Mouse (Mus musculus) kidney, postnatal 10 days (tissue): ENCODE results near the gene Unc13d.
A peak's percentile ranks its signal among the peaks of the same experiment; 100 is the strongest.
"Not testable (repeated sequence)": the region's sequence is repeated elsewhere in the genome, so short reads cannot be mapped to it uniquely, and the experiment has no call there.

Experiments
- DNase-seq: peaks from one replicate; pipeline ENCODE4 v3.0.0; 2021; ENCODE audit warnings: mixed read lengths

Gene Unc13d

DNA sequence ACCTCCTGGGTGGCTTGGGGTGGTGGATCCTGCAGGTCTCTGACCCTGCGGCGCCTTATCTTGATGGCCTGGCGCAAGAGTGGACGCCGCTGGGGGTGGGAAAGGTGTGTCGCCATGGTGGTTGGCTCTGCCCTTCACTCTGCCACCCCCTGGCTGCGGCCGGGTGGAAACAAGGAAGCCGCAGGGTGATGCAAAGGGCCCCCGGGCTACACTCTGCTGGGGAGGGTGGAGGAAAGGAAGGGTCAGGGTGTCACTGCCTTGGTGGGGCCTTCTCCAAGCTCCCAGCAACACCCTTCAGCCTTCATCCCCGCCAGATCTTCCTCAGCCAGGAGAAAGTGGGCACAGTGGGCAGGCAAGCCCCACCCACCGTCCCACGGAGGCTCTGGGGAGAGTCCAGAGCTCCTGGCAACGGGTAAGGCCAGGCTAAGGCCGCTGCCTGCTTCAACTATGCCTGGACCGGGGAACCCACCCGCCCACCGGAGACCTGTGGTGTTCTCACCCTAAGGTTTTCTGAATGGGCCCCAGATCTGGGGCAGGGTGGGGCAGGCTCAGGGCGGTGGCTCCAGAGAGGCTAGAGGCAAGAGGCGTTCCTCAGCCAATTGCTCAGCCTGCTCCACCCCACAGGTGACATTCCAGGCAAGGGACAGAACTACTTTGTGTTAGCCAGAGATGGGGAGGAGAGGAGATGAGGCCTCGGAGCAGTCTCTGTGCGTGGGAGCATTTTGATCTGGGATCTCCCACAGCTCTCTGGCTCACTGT, at the start of gene Unc13d:
Unc13d (minus strand) TSS at position 516 of the 759 bp plus-strand sequence.
- no peak for DNase-seq

DNA sequence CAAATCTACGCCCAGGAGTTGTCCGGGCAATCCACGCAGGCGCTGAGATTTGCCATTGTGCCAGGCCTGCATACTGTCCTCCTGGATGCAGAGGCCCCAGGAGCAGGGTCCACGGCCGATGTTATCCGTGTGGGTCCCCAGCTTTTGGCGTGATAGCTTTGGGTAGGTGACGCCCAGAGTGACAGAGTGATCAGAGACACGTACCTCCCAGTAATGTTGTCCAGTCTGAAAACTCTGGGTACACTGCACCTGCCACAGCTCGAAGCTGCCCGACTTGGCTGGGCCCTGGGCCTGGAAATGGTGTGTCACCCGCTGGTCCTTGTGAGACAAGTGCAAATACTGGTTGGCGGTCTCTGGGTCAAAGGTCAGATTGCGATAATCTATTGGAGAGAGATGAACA, 48.5 kb upstream of the Unc13d start:
- peak; percentile 20 for DNase-seq

DNA sequence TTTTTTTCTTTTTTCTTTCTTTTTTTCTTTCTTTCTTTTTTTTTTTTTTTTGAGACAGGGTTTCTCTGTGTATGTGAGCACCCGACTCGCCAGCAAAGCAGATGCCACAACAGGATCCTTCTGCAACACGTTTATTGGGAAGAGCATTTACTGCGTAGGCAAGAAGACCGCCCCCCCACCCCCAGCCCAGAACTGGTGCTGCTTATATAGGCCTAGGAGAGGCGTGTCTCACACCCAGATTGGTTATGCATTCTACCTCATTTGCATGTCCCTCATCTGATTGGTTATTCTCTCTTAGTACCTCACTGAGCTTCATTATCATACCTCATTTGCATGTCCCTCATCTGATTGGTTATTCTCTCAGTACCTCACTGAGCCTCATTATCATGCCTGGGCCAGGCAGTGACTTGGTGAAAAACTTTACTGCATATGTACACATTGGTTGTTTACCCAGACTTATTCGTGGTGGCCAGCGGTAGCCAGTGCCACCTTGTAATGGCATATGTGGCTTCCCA, 44.0 kb upstream of the Unc13d start:
- not testable (repeated sequence) for DNase-seq

DNA sequence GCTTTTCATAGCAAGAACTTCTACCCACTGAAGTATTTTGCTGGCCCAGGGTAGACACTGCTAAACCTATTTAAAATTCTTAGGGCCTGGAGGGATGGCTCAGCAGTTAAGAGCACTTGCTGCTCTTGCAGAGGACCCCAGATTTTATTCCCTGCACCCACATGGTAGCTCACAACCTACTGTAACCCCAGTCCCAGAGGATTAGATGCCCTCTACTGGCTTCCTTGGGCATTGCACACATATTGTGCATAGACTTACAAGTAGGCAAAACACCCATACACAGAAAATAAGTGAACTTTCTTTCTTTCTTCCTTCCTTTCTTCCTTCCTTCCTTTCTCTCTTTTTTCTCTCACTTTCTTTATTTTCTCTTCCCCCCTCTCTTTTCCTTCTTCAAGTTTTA, 40.1 kb upstream of the Unc13d start:
- peak; percentile 56 for DNase-seq

DNA sequence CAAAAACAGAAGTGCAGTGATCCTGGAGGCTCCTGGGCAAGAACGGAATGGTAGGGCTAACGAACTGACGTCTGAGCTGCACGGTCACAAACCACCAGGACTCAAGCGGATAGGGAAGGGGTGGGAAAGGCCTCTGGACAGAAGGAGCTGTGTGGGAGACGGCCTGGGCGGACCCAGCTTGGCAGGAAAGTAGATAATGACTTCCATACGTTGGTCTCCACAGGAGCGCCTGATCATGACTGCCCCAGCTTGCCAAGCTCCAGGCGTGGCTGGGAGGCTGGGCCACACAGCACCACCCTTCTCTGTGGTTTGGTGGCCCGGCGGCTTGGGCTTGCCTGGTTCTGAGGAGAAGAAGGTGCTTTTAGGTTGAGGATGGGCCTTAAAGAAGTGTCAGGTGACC, 39.5 kb upstream of the Unc13d start:
- DNase-seq: no peak

DNA sequence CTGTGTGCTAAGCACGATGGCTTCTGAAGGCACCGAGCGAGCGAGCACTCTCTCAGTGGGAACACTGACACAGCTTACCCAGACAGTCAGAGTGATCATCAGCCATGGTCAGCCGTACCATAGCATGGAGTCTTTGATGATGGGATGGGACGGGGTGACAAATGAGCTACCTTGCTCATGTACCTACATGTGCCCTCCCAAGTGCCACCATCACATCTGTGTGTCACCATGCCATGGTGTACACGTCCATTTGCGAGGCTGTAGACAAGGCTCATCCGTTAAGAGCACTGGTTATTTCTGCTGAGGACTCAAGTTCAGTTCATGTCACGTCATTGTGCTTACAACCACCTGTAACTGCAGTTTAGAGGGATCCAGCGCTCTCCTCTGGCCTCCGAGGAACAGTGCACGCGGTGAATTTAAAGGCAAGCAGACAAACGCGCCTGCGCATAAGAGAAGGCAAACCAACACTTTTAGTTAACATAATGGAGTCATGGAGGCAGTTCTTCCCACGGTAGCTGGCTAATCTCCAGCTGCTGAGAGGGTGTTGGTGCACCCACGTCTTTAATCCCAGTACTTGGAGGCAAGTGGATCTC, 33.9 kb upstream of the Unc13d start:
- no peak for DNase-seq

DNA sequence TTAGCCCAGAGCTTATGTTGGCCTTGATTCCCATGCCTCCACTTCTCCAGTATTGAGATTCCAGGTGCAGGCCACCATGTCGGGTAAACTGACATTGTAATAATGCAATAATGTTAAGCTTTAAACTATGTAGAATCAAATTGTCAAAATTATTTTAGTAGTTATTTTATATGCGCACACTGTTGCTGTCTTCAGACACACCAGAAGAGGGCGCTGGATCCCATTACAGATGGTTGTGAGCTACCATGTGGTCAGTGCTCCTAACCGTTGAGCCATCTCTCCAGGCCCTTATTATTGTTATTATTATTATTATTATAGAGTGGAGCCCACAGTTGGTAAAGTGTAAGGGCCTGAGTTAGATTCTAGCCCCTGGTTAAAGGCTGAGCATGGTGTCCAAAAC, 33.3 kb upstream of the Unc13d start:
- no peak for DNase-seq

DNA sequence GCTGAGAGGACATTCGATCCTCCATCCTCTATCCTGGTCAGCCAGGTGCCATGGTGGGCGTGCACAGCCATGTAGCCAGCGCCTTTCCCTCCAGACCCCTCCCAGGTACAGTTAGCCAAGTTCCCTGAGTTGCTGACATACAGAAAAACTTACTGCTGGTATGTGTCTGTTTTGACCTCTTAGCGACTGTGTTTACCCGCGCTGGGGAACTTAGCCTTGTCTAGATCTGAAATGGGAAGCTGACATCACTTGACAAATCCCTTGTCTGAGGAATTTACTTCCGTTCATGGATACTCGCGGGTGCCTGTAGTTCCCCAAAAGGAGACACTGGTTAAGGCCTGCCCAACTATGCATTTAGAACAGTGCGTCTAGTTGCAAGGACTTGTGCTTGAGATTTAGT, 32.8 kb upstream of the Unc13d start:
- DNase-seq: no peak

DNA sequence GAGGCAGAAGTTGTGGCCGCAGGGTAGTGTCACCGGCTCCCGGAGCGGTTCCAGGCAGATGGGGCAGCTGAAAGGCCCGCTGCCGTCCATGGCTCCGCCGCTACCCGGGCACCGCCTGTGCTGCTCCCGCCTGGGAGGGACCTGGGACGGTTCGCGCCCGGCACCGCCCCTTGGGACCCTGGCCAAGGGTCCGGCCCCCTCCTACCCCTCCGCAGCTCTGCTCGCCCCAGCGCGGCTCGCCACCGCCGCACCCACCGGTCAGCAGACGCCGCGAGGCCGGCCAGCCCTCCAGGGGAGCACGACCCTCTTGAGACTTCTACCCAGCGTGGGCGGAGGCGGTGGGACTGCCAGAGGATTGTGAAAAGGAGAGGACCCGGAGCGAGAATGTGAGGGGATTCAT, 32.4 kb upstream of the Unc13d start:
- DNase-seq: peak; percentile 90

DNA sequence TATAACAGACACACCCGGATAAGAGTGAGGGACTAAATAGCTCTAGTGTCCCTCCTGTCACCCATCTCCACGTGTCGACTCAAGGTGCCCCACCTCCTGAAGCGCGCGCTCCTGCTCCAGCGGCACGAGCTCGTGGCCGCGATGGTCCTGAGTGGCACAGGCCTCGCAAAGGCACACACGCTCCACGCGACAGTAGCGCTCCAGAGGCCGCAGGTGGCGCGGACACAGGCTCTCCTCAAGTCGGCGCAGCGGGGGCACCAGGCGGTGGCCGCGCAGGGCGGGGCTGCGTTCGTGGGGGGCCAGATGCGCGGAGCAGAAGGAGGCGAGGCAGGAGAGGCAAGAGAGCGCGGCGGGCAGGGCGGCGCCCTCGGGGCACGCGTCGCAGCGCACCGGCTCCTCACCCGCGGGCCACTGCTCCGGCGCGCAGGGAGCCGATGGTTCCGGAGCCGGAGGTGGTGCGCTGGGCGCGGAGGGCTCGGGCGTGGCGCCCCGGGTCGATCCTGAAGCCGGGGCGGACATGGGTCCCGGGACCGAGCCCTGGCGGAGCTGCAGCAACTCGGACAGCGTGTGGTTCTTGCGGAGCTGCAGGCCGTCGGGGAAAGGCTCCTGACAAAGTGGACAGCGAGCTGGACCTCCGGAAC, 31.8 kb upstream of the Unc13d start:
- DNase-seq: peak; percentile 66

DNA sequence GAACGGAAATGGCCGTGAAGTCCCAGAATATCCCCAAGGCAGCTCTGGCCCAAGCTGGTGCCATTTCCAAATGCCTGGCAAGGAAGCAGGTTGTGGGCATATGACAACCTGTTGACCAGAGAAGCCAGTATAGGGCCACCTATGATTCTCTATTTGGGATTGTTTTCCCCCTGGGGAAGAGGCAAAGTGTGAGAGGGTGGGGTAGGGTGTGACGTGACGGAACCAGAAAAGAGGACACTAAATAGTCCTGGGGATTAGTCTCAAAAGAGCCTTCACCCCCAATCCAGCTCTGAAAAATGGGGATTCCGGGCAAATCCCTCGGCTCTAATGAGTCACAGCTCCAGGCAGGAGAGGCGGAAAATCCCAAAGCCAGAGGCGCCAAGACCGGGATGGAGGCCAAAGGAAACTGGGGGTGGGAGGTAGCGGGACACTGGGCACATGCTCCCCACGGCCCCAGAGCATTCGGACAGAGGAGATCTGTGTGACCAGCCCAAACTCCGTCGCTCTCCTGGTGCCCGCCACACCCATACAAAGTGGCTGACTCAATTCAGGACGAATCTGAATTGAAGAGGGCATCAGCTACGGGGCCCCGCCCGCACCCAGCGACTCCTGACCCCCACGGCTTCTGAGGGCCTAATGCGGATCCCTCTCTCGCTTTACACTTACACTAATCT, 30.8 kb upstream of the Unc13d start:
- peak; percentile 80 for DNase-seq

DNA sequence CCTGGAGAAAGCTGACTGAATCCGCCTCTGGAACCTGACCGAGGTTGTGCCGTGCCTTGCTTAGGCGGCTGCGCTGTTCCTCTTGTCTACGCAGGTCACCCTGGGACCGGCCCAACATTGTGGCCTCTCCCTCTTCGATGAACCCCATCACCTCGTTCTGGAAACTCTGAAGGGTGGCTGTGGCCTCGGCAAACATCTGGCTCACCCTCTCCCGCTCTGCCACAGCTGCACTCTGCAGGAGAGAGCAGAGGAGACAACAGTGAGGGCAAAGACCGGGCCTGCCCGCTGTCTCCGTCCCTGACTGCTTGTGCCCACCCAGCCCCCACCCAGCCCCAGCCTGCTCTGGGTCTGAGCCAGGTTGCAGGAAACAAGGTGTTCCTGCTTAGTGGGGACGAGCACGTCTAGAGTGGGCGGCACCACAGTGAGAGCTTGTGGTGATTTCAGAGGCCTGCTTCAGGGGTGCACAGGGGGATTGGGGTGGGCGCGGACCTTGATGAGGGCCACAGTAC, 30.1 kb upstream of the Unc13d start:
- no peak for DNase-seq

DNA sequence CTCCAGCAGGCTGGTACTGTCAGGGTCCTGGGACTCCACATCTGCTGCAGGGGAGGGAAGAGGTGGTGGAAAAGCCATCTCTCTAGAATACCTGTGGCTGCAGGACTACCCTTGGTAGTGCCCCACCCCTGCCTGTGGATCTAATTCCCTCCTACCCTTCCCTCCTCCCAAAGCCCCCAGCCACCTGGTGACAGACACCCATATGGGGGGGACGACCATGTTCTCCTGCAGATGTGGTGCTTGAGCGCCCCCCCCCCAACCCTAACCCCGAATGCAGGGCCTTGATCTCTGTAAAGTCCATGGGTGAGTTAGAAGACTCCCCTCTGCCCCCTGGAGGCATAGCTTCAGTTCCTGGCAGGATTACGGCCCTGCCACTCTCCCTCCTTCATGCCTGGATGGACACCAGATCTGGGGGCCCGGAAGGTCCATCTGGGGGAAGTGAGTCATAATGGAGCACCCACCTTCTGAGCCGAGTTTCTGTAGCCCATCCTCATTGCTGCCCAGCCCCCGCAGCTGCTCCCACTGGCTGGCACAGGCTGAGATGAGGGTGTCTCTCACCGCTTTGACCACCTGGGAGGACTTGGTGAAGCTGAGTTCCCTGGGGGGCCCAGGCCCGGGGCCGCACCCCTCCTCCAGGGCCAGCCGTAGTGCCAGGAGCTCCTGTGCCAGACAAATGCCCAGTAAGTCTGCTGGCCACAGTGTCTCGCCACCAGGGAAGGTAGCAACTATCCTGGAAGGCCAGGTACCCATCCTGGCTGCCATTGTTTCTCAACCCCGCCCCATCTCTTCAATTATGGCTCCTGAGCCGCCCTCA, 29.4 kb upstream of the Unc13d start:
- DNase-seq: no peak

DNA sequence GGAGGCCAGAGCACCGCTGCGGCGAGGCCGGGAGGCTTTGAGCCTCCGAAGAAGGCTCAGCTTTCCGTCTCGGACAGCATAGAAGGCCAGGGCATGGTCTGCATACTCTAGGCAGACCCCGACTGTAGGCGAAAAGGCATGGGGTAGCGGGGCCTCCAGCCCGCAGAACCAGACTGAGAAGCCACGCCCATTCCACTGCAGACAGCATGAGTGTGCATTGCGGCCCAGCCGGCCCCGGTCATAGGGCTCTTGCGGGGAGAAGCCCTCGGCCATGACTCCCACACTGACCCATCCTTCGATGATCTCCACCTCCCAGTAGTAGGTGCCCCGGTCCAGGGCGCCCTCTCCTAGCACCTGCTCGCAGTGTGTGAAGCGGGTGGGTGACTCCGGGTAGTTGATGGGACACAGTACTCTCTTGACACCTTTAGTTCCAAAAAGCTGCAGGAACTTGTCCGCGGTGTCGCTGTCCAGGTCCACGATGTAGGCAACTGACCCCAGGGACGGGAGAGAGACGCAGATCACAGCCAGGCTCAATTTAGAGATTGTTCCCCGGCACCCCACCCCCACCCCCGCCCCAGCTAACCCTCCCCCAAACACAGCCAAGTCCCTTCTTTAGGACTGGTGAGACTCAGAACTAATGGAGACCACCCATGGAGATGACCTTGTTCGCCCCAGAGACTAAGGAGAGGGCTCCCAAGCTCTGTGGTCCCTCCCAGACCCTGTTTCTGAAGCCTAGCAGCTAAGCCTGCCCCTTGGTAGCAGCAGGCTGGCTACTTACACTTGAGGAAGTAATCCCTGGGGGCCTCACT, 28.6 kb upstream of the Unc13d start:
- peak; percentile 58 for DNase-seq

DNA sequence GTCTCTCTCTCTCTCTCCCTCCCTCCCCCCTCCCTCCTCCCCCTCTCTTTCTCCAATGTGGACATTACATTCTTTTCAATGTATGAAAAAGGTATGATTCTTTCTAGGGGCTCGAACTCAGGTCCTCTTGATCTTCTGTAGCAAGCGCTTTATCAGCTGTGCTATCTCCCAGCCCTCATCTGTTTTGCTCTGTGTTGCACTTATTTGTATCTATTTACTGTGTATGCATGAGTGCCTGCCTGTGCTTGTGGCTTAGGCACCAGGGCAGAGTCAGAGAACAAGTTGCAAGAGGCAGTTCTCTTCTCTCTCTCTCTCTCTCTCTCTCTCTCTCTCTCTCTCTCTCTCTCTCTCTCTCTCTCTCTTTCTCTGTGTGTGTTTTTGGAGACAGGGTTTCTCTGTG, 27.3 kb upstream of the Unc13d start:
- DNase-seq: no peak

DNA sequence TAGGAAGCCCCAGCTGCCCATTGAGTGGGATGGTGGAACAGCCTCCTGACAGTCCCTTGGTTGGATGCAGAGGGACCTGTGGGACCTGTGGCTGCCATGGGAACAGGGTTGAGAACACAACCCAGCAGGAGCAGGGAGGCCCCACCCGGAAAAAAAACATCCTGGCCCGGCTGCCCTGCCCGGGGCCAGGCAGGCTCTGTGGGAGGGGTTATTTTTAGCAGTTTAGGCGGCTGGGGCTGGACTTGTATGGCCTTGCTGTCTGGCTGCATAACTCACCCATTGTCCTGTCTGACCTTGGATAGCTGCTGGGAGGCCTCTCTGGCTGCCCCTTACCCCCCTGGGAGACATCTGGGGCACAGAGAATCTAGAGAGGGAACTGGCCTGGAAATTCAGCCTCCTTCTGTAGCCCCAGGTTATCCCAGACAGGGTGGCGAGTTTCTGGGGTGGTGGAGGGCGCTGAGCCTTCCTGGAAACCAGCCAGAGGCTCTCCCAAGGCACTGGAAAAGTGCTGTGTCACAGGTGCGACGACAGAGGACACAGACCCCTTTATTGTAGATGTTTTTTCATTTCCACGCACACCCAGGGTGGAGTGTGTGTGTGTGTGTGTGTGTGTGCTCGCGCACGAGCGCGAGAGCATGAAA, 26.4 kb upstream of the Unc13d start:
- peak; percentile 80 for DNase-seq

DNA sequence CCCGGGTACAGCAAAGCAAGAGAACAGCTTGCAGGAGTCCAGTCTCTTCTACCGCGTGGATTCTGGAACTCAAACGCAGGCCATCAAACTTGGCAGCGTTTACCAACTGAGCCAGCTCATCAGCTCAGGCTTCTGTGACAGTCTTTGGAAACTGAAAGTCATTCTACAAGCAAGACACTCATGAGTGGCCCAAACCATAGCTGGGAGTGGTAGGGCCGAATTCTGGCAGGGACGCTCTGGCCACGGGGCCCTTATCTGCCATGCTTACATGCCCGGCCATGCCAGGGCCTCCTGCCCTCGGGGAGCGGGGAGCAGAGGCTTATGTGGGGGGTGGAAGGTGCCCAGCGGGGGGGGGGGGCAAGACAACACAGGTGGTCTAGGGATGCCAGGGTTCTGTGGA, 25.8 kb upstream of the Unc13d start:
- no peak for DNase-seq

DNA sequence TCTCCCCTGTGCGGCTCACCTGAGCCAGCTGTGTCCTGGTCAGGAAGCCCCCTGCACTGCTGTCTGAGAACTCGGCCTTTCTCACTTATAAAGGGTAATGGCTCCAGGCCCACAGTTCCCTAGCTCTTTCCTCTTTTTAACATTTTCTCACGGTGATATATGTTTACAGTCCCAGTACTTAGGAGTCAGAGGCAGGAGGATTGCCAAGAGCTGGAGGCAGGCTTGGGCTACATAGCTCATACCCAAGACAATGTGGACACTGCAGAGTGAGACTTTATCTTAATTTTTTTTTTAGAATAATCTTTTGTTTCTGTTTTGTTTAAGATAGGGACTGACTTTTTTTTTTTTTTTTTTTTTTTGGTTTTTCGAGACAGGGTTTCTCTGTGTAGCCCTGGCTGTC, 24.7 kb upstream of the Unc13d start:
- no peak for DNase-seq

DNA sequence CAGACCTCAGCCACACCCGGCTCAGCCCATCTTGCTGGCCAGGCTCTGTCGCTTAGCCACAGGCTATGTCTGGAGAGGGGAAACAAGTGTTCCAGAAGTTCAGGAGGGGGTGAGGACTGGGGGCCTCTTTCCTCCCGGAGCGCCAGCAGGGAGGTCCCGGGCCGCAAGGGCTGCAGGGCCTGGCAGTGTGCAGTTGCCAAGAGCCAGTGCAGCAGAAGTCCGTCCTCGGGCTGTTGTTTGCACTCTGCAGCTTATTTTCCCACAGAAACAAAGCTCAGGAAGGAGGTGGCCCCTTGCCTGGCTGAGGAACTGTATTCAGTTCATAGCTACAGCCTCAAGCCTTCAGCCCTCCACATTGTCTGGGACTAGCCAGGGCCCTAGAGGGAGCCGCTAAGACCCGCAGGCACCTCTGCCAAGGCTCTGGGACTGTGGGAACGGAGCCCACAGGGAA, 24.2 kb upstream of the Unc13d start:
- DNase-seq: peak; percentile 70

DNA sequence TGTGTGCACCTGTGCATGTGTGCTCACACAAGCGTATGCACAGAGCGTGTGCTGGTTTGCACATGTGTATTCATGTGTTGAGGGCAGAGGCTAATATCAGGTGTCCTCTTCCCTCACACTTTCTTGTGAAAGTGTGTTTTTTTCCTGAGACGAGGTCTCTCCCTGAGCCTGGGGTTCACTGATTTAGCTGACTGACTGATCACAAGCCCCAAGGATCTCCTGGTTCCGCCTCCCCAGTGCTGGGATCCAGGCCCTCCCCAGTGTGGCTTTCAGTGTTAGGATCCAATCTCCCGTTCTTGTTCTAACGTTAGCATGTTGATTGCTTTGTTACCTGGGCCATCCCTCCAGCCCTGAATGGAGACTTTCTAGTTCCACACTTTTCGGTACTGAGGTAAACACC, 23.1 kb upstream of the Unc13d start:
- no peak for DNase-seq

DNA sequence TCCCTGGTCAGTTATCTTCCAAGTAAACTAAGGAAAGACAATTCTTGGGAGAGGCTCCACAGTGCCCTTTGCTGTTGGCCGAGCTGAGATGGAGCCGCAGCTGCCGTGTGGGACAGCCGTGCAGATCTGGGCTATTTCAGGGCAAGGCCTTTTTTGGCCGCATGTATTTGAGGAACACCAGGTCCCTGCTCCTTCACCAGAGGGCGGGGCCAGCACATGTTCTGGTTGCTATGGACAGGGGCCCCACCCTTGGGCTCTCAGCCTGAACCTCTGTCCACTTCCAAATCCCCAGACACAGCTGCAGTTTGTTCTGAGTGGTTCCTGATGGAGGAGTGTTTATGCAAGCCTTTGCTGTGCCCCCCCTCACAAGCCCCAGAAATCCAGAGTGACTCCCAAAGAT, 22.6 kb upstream of the Unc13d start:
- peak; percentile 65 for DNase-seq
